Mouse (Mus musculus): ENCODE data around the gene Gm43518. TPM values are rescaled to one million over a fixed set of nuclear protein-coding genes. Genes with fewer than 3 reads are reported as not detected.

Gene Gm43518
- polyA plus RNA-seq, 1 experiment from 2014 or later = 7.6 TPM

- no peaks in the 10 kb centered on the region for H3K27me3 ChIP-seq (replicated peaks)
- no peak overlapping the region for H3K4me3 ChIP-seq
- no peaks in the 10 kb centered on the region for H3K36me3 ChIP-seq (replicated peaks)
- H3K9me3 ChIP-seq = no peaks in the 10 kb centered on the region
- H3K4me2 ChIP-seq = no peak overlapping the region
- H3K27ac ChIP-seq = no peak overlapping the region
- no peak overlapping the region for H3K9ac ChIP-seq
- ATAC-seq (replicated peaks) = no peak
- WGBS = 75% methylated on average over 6 of the region's 6 CpGs
- H3K4me1 ChIP-seq = no peaks in the 10 kb centered on the region
Observed at GRCm38 (mm10) chr5:123981250-123981554, 54.0 kb downstream of the Gm43518 start.

GRCm38 (mm10) chr5:123982838-123983237, 55.6 kb downstream of the Gm43518 start:
- H3K9ac ChIP-seq = no peak overlapping the region
- H3K27me3 ChIP-seq (replicated peaks) = no peaks in the 10 kb centered on the region
- no peak overlapping the region for H3K4me3 ChIP-seq
- no peaks in the 10 kb centered on the region for H3K4me1 ChIP-seq
- no peak overlapping the region for H3K27ac ChIP-seq
- H3K9me3 ChIP-seq = no peaks in the 10 kb centered on the region
- H3K36me3 ChIP-seq (replicated peaks) = no peaks in the 10 kb centered on the region
- ATAC-seq (replicated peaks) = no peak
- WGBS = 76% methylated on average over 11 of the region's 11 CpGs
- H3K4me2 ChIP-seq = no peak overlapping the region

GRCm38 (mm10) chr5:123985434-123985833, 58.2 kb downstream of the Gm43518 start:
- Histone ChIP-seq H3K4me3 (no peak overlapping the region), H3K4me1 (peaks cover 4% of the 10 kb centered on the region; the same call in 1 of the 2 replicates), H3K9ac (no peak overlapping the region), H3K27me3 (replicated peaks) (no peaks in the 10 kb centered on the region), H3K9me3 (no peaks in the 10 kb centered on the region), H3K27ac (no peak overlapping the region), H3K4me2 (no peak overlapping the region), H3K36me3 (replicated peaks) (no peaks in the 10 kb centered on the region)
- no peak for ATAC-seq (replicated peaks)
- 82% methylated on average over 9 of the region's 9 CpGs for WGBS

GRCm38 (mm10) chr5:123986925-123987324, 59.7 kb downstream of the Gm43518 start:
- Histone ChIP-seq H3K4me2 (no peak overlapping the region), H3K9me3 (no peaks in the 10 kb centered on the region), H3K9ac (no peak overlapping the region), H3K27me3 (replicated peaks) (no peaks in the 10 kb centered on the region), H3K4me3 (no peak overlapping the region), H3K36me3 (replicated peaks) (no peaks in the 10 kb centered on the region), H3K4me1 (peaks cover 7% of the 10 kb centered on the region; the same call in 1 of the 2 replicates), H3K27ac (no peak overlapping the region)
- no peak for ATAC-seq (replicated peaks)
- 87% methylated on average over 2 of the region's 2 CpGs for WGBS

- H3K27ac ChIP-seq = no peak overlapping the region
- H3K9ac ChIP-seq = no peak overlapping the region
- no peaks in the 10 kb centered on the region for H3K27me3 ChIP-seq (replicated peaks)
- peaks cover 7% of the 10 kb centered on the region; the same call in 1 of the 2 replicates for H3K4me1 ChIP-seq
- H3K4me2 ChIP-seq = no peak overlapping the region
- 83% methylated on average over 4 of the region's 4 CpGs for WGBS
- no peaks in the 10 kb centered on the region for H3K9me3 ChIP-seq
- ATAC-seq (replicated peaks) = no peak
- H3K36me3 ChIP-seq (replicated peaks) = no peaks in the 10 kb centered on the region
- no peak overlapping the region for H3K4me3 ChIP-seq
Observed at GRCm38 (mm10) chr5:123987511-123987910, 60.3 kb downstream of the Gm43518 start.

Other genes starting within 250 kb of the Gm43518 start
- 85.5 and 91.5 TPM in 2 replicates for gene Clip1, start 242.8 kb upstream of the Gm43518 start, polyA plus RNA-seq (2015; fragmentation: Nextera tagmentation; extraction: Ambion mirVana)
- gene Zcchc8, start 206.3 kb upstream of the Gm43518 start, polyA plus RNA-seq (2015; fragmentation: Nextera tagmentation; extraction: Ambion mirVana) = 68.0 and 69.7 TPM in 2 replicates
- 127 and 147 TPM in 2 replicates for gene Rsrc2, start 178.0 kb upstream of the Gm43518 start, polyA plus RNA-seq (2015; fragmentation: Nextera tagmentation; extraction: Ambion mirVana)
- gene Kntc1, start 177.7 kb upstream of the Gm43518 start, polyA plus RNA-seq (2015; fragmentation: Nextera tagmentation; extraction: Ambion mirVana) = 3.8 and 3.9 TPM in 2 replicates
- not detected in 2 replicates for gene Hcar2, start 61.9 kb upstream of the Gm43518 start, polyA plus RNA-seq (2015; fragmentation: Nextera tagmentation; extraction: Ambion mirVana)
- gene Hcar1, start 47.4 kb upstream of the Gm43518 start, polyA plus RNA-seq (2015; fragmentation: Nextera tagmentation; extraction: Ambion mirVana) = 0.65 and 1.1 TPM in 2 replicates
- 114 and 129 TPM in 2 replicates for gene Denr, start 20.2 kb upstream of the Gm43518 start, polyA plus RNA-seq (2015; fragmentation: Nextera tagmentation; extraction: Ambion mirVana)
- gene Ccdc62, start 3.3 kb downstream of the Gm43518 start, polyA plus RNA-seq (2015; fragmentation: Nextera tagmentation; extraction: Ambion mirVana) = 4.4 and 6.7 TPM in 2 replicates
- gene Hip1r, start 46.2 kb downstream of the Gm43518 start, polyA plus RNA-seq (2015; fragmentation: Nextera tagmentation; extraction: Ambion mirVana) = 29.8 and 30.7 TPM in 2 replicates
- gene Vps37b, start 104.9 kb downstream of the Gm43518 start, polyA plus RNA-seq (2015; fragmentation: Nextera tagmentation; extraction: Ambion mirVana) = 66.7 and 73.7 TPM in 2 replicates
- 16.0 and 17.7 TPM in 2 replicates for gene Abcb9, start 168.4 kb downstream of the Gm43518 start, polyA plus RNA-seq (2015; fragmentation: Nextera tagmentation; extraction: Ambion mirVana)
- 37.7 and 38.0 TPM in 2 replicates for gene Ogfod2, start 184.9 kb downstream of the Gm43518 start, polyA plus RNA-seq (2015; fragmentation: Nextera tagmentation; extraction: Ambion mirVana)
- gene Arl6ip4, start 188.7 kb downstream of the Gm43518 start, polyA plus RNA-seq (2015; fragmentation: Nextera tagmentation; extraction: Ambion mirVana) = 79.6 and 81.1 TPM in 2 replicates

All from midbrain, embryonic 15.5 days (tissue).